Mouse (Mus musculus) midbrain, embryonic 11.5 days (tissue): ENCODE measurements around the gene Kank3. TPM values are rescaled to one million over a fixed set of nuclear protein-coding genes. Genes with fewer than 3 reads are reported as not detected.

Experiments used
- ATAC-seq: fragments of 200-750 bp; cut with Nextera tagmentation; 2 replicates; pipeline ENCODE4 v1.8.0; 2017; ENCODE audit warnings: moderate TSS enrichment, moderate library complexity; ENCODE audit not compliant: low FRiP score
- DNase-seq: peaks from one replicate; pipeline ENCODE4 v3.0.0; 2015; ENCODE audit warnings: low spot score; ENCODE audit errors: missing footprints
- H3K27ac ChIP-seq: fragments of 300-500 bp; sonication (generic); 2 replicates; pipeline ENCODE4 v1.5.1; 2014; ENCODE audit warnings: low read depth, low read length
- H3K27me3 ChIP-seq: fragments of 300-500 bp; sonication (generic); 2 replicates; pipeline ENCODE4 v1.6.1; 2014; ENCODE audit warnings: mild to moderate bottlenecking, low read length, moderate library complexity, mixed read lengths; ENCODE audit not compliant: control insufficient read depth, insufficient read depth
- H3K36me3 ChIP-seq: fragments of 300-500 bp; sonication (generic); 2 replicates; pipeline ENCODE4 v1.6.1; 2014; ENCODE audit warnings: mild to moderate bottlenecking, low read length, moderate library complexity, mixed read lengths; ENCODE audit not compliant: control insufficient read depth, insufficient read depth
- H3K4me1 ChIP-seq: fragments of 300-500 bp; sonication (generic); 2 replicates; pipeline ENCODE4 v1.6.1; 2014; ENCODE audit warnings: low read length; ENCODE audit not compliant: control insufficient read depth, insufficient read depth
- H3K4me2 ChIP-seq: fragments of 300-500 bp; sonication (generic); 2 replicates; pipeline ENCODE4 v1.6.1; 2014; ENCODE audit warnings: mild to moderate bottlenecking, moderate library complexity
- H3K4me3 ChIP-seq: fragments of 300-500 bp; sonication (generic); 2 replicates; pipeline ENCODE4 v1.5.1; 2014; ENCODE audit warnings: low read depth, low read length
- H3K9ac ChIP-seq: fragments of 300-500 bp; sonication (generic); 2 replicates; pipeline ENCODE4 v1.6.1; 2014; ENCODE audit warnings: low read length
- H3K9me3 ChIP-seq: fragments of 300-500 bp; sonication (generic); 2 replicates; pipeline ENCODE4 v1.6.1; 2016; ENCODE audit warnings: low read length; ENCODE audit not compliant: control insufficient read depth
- WGBS: fragments of 180-500 bp; shearing (Covaris S2); extraction: QIAGEN DNeasy Blood & Tissue Kit; methylation state at CpG from one replicate; pipeline ENCODE4 v1.1.7; 2014; 5-methylcytosine and 5-hydroxymethylcytosine counted together
- polyA plus RNA-seq: library from polyadenylated mRNA; unstranded; fragments of >200 nt; fragmentation: Nextera tagmentation; extraction: Ambion mirVana; gene quantifications from 2 replicates; pipeline ENCODE4 v1.2.1, GENCODE M21; 2014

Kank3 gene
- polyA plus RNA-seq, 1 experiment from 2014 or later = 23.9 TPM

- Histone ChIP-seq H3K9ac (no peak overlapping the region), H3K36me3 (no peaks in the 10 kb centered on the region), H3K27ac (no peak overlapping the region), H3K4me2 (no peak overlapping the region), H3K4me1 (peaks cover 5% of the 10 kb centered on the region), H3K9me3 (no peaks in the 10 kb centered on the region), H3K27me3 (no peaks in the 10 kb centered on the region), H3K4me3 (no peak overlapping the region)
- DNase-seq (no peak), ATAC-seq (no peak)
- WGBS = 89% methylated on average over 5 of the region's 5 CpGs
These were observed 30.4 kb upstream of the Kank3 start for GRCm38 (mm10) chr17:33779967-33780295.

- DNase-seq = no peak
- Histone ChIP-seq H3K4me2 (peak overlapping the region; percentile 72; the same call in 1 of the 2 replicates), H3K9me3 (no peaks in the 10 kb centered on the region), H3K4me3 (no peak overlapping the region), H3K36me3 (no peaks in the 10 kb centered on the region), H3K4me1 (peaks cover 5% of the 10 kb centered on the region), H3K27me3 (no peaks in the 10 kb centered on the region), H3K27ac (no peak overlapping the region), H3K9ac (no peak overlapping the region)
- 93% methylated on average over 5 of the region's 5 CpGs for WGBS
- no peak for ATAC-seq
These were observed 29.9 kb upstream of the Kank3 start for GRCm38 (mm10) chr17:33780431-33780830.

- peak; percentile 94 for DNase-seq
- Histone ChIP-seq H3K27me3 (no peaks in the 10 kb centered on the region), H3K9ac (peak within 1 kb of the TSS; percentile 58), H3K4me3 (peak within 1 kb of the TSS; percentile 39), H3K4me2 (peak within 1 kb of the TSS; percentile 72), H3K27ac (no peak within 1 kb of the TSS), H3K36me3 (no peaks in the 10 kb centered on the region), H3K4me1 (peaks cover 5% of the 10 kb centered on the region), H3K9me3 (no peaks in the 10 kb centered on the region)
- WGBS = 3% methylated on average over 49 of the region's 50 CpGs
- ATAC-seq = peak; percentile 93
These were observed 29.0 kb upstream of the Kank3 start, which contains the start of gene Angptl4 for GRCm38 (mm10) chr17:33781124-33781977. TSS of gene Angptl4 (minus strand) at chr17:33781830.

DNA sequence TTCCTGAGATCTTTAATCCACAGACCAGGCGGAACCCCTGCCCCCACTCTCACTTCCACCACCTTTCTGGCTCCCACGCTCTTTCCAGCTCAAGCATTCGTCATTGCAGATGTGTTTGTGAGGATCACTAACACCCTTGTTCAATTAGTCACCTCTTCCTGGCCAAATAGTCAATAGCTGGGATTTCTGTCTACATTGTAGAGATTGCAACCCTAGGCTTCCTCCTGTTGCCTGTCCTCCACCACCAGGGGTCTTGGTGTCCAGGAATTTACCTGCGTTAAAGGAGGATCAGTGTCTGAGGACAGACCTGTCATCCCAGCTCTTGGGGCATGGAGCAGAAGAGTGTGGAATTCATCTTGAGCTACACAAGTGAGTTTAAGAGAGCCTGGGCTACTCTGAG lies 28.3 kb upstream of the Kank3 start:
- H3K9me3 ChIP-seq = no peaks in the 10 kb centered on the region
- H3K4me1 ChIP-seq = peaks cover 5% of the 10 kb centered on the region
- peak overlapping the region; percentile 72; the same call in 1 of the 2 replicates for H3K4me2 ChIP-seq
- H3K27ac ChIP-seq = no peak overlapping the region
- no peaks in the 10 kb centered on the region for H3K36me3 ChIP-seq
- WGBS = 33% methylated on average over 4 of the region's 4 CpGs
- DNase-seq = no peak
- H3K27me3 ChIP-seq = no peaks in the 10 kb centered on the region
- H3K4me3 ChIP-seq = peak overlapping the region; percentile 39; the same call in 1 of the 2 replicates
- ATAC-seq = no peak
- H3K9ac ChIP-seq = peak overlapping the region; percentile 58

DNA sequence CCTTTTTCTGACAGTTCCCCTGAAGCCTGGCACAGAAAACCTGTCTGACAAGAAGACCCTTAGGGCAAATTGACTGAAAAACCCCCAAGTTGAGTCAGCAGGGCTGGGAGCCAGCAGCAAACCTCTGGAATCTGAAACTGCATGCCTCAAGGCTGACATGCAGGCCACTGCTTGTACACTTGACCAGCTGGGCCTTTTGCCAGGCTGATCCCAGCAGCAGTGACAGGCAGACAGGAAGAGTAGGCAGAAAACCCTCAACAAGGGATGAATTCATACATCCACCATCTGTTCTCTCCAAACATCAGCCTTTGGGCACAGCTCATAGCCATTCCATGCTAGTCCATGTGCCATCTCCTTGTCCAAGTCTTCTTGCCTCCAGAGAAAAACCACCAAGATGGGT lies 26.9 kb upstream of the Kank3 start:
- Histone ChIP-seq H3K4me1 (peaks cover 5% of the 10 kb centered on the region), H3K4me2 (no peak overlapping the region), H3K9ac (no peak overlapping the region), H3K4me3 (no peak overlapping the region), H3K27me3 (no peaks in the 10 kb centered on the region), H3K27ac (no peak overlapping the region), H3K9me3 (no peaks in the 10 kb centered on the region), H3K36me3 (no peaks in the 10 kb centered on the region)
- DNase-seq (no peak), ATAC-seq (no peak)

DNA sequence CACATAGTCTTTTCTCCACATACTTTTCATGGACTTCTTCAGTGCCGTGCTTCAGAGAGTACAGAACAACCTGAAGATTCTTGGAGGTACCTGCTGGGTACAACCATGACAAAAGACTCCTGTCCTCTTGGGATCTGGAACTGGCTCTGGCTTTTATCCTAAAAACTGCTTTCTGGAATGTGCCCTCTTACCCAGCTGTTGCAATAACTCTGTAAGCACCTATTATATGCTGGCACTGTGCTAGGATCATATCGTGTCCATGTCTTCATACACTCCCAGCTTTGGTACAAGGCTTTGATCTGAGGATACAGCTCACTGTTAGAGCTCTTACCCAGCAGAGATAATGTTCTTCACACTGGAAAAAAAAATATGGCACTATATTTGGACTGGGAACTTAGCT lies 25.4 kb upstream of the Kank3 start:
- H3K9me3 ChIP-seq = no peaks in the 10 kb centered on the region
- no peaks in the 10 kb centered on the region for H3K36me3 ChIP-seq
- WGBS = 93% methylated on average over 2 of the region's 2 CpGs

GRCm38 (mm10) chr17:33786375-33786774 lies 23.9 kb upstream of the Kank3 start:
- no peak overlapping the region for H3K4me3 ChIP-seq
- ATAC-seq (no peak), DNase-seq (no peak)
- 85% methylated on average over 18 of the region's 18 CpGs for WGBS
- H3K27ac ChIP-seq = no peak overlapping the region
- H3K27me3 ChIP-seq = no peaks in the 10 kb centered on the region
- no peaks in the 10 kb centered on the region for H3K9me3 ChIP-seq
- H3K36me3 ChIP-seq = no peaks in the 10 kb centered on the region
- H3K9ac ChIP-seq = no peak overlapping the region
- H3K4me2 ChIP-seq = no peak overlapping the region
- peaks cover 5% of the 10 kb centered on the region for H3K4me1 ChIP-seq

More for the DNA sequence above, 25.4 kb upstream of the Kank3 start:
- no peak overlapping the region for H3K27ac ChIP-seq
- H3K9ac ChIP-seq = no peak overlapping the region
- peaks cover 5% of the 10 kb centered on the region for H3K4me1 ChIP-seq
- no peak overlapping the region for H3K4me3 ChIP-seq
- H3K4me2 ChIP-seq = no peak overlapping the region
- ATAC-seq (no peak), DNase-seq (no peak)
- H3K27me3 ChIP-seq = no peaks in the 10 kb centered on the region

- no peak for ATAC-seq
- H3K27me3 ChIP-seq = no peaks in the 10 kb centered on the region
- H3K4me3 ChIP-seq = no peak overlapping the region
- H3K36me3 ChIP-seq = no peaks in the 10 kb centered on the region
- H3K9ac ChIP-seq = no peak overlapping the region
- H3K4me2 ChIP-seq = no peak overlapping the region
- H3K9me3 ChIP-seq = no peaks in the 10 kb centered on the region
- DNase-seq = no peak
- WGBS = 87% methylated on average over 4 of the region's 4 CpGs
- no peak overlapping the region for H3K27ac ChIP-seq
- H3K4me1 ChIP-seq = no peaks in the 10 kb centered on the region
These were observed 21.6 kb upstream of the Kank3 start for GRCm38 (mm10) chr17:33788732-33789131.

DNA sequence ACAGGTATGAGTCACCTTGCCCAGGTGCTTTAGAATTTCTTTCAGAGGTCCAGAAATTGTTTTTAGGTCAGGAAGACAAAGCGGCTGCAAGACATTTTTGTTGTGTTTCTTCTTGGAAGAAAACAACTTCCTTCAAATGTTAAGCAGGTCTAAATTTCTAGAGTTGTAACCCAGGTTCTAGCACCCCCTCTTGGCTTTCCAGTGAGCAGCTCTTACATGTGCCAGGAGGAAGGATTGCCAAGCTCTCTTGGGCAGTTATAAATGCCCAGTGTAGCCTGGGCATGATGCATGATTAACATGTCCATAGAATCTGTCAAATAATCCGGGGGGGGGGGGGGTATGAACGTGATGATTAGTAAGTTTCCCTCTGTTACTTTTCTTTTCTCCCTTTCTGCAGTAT lies 12.0 kb upstream of the Kank3 start:
- Histone ChIP-seq H3K9ac (no peak overlapping the region), H3K9me3 (no peaks in the 10 kb centered on the region), H3K4me3 (no peak overlapping the region), H3K4me1 (no peaks in the 10 kb centered on the region), H3K27me3 (no peaks in the 10 kb centered on the region), H3K27ac (no peak overlapping the region), H3K4me2 (no peak overlapping the region), H3K36me3 (no peaks in the 10 kb centered on the region)
- WGBS = 63% methylated on average over 3 of the region's 3 CpGs
- ATAC-seq (no peak), DNase-seq (no peak)
